In the genomic region with DNA sequence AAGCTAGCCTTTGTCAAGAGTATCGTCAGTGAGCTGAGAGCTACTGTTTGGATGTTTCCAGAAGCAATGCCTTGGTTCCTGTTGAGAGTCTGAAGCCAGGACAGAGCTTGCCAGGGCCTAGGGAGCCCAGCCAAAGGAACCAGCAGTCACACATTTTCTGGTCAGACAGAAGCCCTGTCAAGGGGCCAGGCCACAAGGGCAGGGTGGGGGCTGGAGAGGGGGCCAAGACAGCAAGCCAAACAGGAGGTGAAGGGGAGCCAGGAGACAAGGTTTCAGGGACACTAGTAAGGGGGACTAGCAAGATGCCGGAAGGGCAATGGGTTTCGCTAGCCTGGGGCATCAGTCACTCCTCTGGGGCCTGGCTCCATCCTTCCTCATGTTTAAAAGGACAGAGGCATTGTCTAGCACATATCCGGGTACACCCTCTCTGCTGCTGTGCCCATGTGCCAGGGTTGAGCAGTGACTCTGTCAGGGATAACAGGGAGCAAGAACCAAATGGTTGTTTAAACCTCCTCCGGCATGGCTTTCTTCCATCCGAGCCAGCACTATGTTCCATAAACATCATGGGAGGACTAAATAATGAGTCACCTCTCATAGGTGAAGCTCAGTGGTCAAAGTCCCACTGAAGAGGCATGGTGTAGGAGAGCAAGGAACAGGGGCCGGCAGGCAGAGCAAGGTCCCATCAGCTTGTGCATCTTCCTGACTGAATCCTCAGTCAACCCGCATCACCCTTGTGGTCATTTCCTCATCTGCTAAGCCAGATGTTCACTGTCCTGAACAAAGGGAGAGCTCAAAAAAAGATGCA, we compare ENCODE assay signal across 8 mouse cellular contexts. TPM values are rescaled to one million over a fixed set of nuclear protein-coding genes. Genes with fewer than 3 reads are reported as not detected.
DNase-seq lines count a peak whose midpoint lies in the region; ATAC-seq lines count a peak whose summit lies in the region.

No protein-coding gene starts in this region.

- H3K4me1 ChIP-seq in kidney, embryonic 15.5 days, result 0 out of 2 replicates have a peak, but pooled peaks cover 4% of the 10 kb centered on the region
- H3K4me1 ChIP-seq in heart, embryonic 16.5 days (ENCODE audit: control insufficient read depth, insufficient read depth, low read length), result peaks cover 75% of the 10 kb centered on the region

- no peaks in the 10 kb centered on the region for H3K27me3 ChIP-seq in kidney, embryonic 15.5 days
- no peaks in the 10 kb centered on the region for H3K27me3 ChIP-seq in heart, embryonic 16.5 days (ENCODE audit: control insufficient read depth, insufficient read depth, low read length)

- ATAC-seq in kidney, embryonic 15.5 days (replicated peaks; ENCODE audit: low FRiP score), result no peak
- ATAC-seq in heart, embryonic 16.5 days (replicated peaks; ENCODE audit: extremely low read depth, insufficient read depth, low FRiP score), result no peak

- 89% methylated on average over 8 of the region's 8 CpGs for WGBS in kidney, embryonic 15.5 days
- 75% methylated on average over 8 of the region's 8 CpGs for WGBS in heart, embryonic 16.5 days

- no peaks in the 10 kb centered on the region for H3K36me3 ChIP-seq in kidney, embryonic 15.5 days
- H3K36me3 ChIP-seq in heart, embryonic 16.5 days (ENCODE audit: control insufficient read depth, insufficient read depth), result 0 out of 2 replicates have a peak, but pooled peaks cover 2% of the 10 kb centered on the region

- H3K9me3 ChIP-seq in kidney, embryonic 15.5 days (replicated peaks), result no peaks in the 10 kb centered on the region
- H3K9me3 ChIP-seq in heart, embryonic 16.5 days (replicated peaks; ENCODE audit: control insufficient read depth, low read length), result no peaks in the 10 kb centered on the region

- no peak overlapping the region for H3K27ac ChIP-seq in kidney, embryonic 15.5 days
- peak overlapping the region; percentile 59 for H3K27ac ChIP-seq in heart, embryonic 16.5 days (ENCODE audit: low read length)

- no peak overlapping the region for H3K4me3 ChIP-seq in kidney, embryonic 15.5 days (replicated peaks)
- H3K4me3 ChIP-seq in heart, embryonic 16.5 days (ENCODE audit: low read length), result no peak overlapping the region

- no peak overlapping the region for H3K9ac ChIP-seq in kidney, embryonic 15.5 days
- no peak overlapping the region for H3K9ac ChIP-seq in heart, embryonic 16.5 days (ENCODE audit: low read length)

- peak; percentile 54 for DNase-seq in kidney, adult 18-20 months
- DNase-seq in cerebellum, postnatal 14 days, result peak; percentile 79 to 82
- DNase-seq in lung, postnatal 10 days, result peak; percentile 79
- no peak for DNase-seq in left cerebral cortex, adult 8-10 months (ENCODE audit: low spot score in 2 of 2)
- no peak for DNase-seq in retina, embryonic 14.5 days (ENCODE audit: low spot score)
- DNase-seq in frontal cortex, adult 2 months (ENCODE audit: extremely low spot score in 1 of 2, low spot score in 1 of 2), result no peak

- no peak overlapping the region for H3K4me2 ChIP-seq in kidney, embryonic 15.5 days
- no peak overlapping the region for H3K4me2 ChIP-seq in heart, embryonic 16.5 days (ENCODE audit: low read depth, low read length)

RNA-seq across cellular contexts. Expression of a gene that starts 44.0 kb away (rescaled TPM):
- 10.4 and 12.6 TPM in 2 replicates for polyA plus RNA-seq in kidney, embryonic 15.5 days (2015; fragmentation: Nextera tagmentation; extraction: Ambion mirVana)
- 38.0 and 42.0 TPM in 2 replicates for polyA plus RNA-seq in heart, embryonic 16.5 days (2015; fragmentation: Nextera tagmentation; extraction: Ambion mirVana)
- 10 to 100 TPM; 16.6 to 20.1 (median 18.3) TPM for total RNA-seq in left cerebral cortex, adult 8-10 months (2022)
- polyA plus RNA-seq in frontal cortex, adult 2 months (2012; rRNA removed), result 12.1 and 12.3 TPM in 2 replicates

Comparison
In these comparisons a context has a peak if more than half of its experiments do, and no peak if none do; other contexts are left out.
1. DNase-seq: peak in kidney, adult 18-20 months (single experiment), cerebellum, postnatal 14 days (2 of 2) and lung, postnatal 10 days (single experiment); none in left cerebral cortex, adult 8-10 months (0 of 2), retina, embryonic 14.5 days (single experiment) and frontal cortex, adult 2 months (0 of 2).